Mouse (Mus musculus): Measurements from ENCODE around the gene Nme7.

DNA sequence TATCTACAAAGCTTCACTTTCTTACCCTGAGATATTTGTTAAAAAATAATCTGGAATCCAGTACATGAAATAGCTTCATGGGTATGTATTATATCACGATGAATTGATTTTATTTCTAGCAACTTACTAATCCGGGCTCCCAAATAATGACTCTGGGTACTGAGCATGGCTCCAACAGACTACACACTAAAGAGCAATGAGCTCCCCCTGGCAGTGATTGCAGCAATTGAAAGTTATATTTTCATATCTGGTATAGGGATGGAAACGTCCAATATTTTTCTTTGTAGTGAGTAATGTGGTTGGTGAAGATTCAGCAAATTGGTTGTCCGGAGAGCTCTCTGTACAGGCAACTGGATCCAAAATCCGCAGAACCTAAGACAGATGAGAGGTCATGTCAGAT lies 11.9 kb upstream of the Nme7 start:
- TF ChIP-seq CTCF (conservative IDR thresholded peaks at IDR 0.05 in 1 of 2, IDR thresholded peaks at IDR 0.05 in 1 of 2; ENCODE audit: low read depth in 2 of 2, low read length in 2 of 2), result no peak
- TF ChIP-seq NRF1 (IDR thresholded peaks at IDR 0.05; ENCODE audit: low read depth, low read length), result no peak
- TF ChIP-seq POLR2A (IDR thresholded peaks at IDR 0.05; ENCODE audit: low read depth, low read length), result no peak
- no peak for TF ChIP-seq MEF2A (IDR thresholded peaks at IDR 0.05; ENCODE audit: borderline replicate concordance, low read depth, low read length)
- TF ChIP-seq E2F4 (IDR thresholded peaks at IDR 0.05; ENCODE audit: insufficient replicate concordance, low read depth, low read length), result no peak
- no peak for TF ChIP-seq POLR2AphosphoS2 (IDR thresholded peaks at IDR 0.05; ENCODE audit: low read depth, low read length)
- no peak for TF ChIP-seq MAFK (IDR thresholded peaks at IDR 0.05; ENCODE audit: insufficient replicate concordance, low read length)
- TF ChIP-seq USF2 (conservative IDR thresholded peaks at IDR 0.05; ENCODE audit: low read depth, low read length), result no peak
- TF ChIP-seq RAD21 (IDR thresholded peaks at IDR 0.05; ENCODE audit: low read depth, low read length), result no peak; the same call in 1 of the 2 replicates
- TF ChIP-seq ELF1 (IDR thresholded peaks at IDR 0.05; ENCODE audit: low read depth, low read length), result no peak
- no peak for TF ChIP-seq MAZ (IDR thresholded peaks at IDR 0.05; ENCODE audit: low read depth, low read length)

Data from CH12.LX (cell line).